Mouse (Mus musculus): ENCODE measurements at regions not wholly inside any gene's neighbourhood (a gene's known extent, or its start where the extent isn't known, plus 50 kb on each side); places are given as distances from the start of the nearest gene placed in this dataset.

DNA sequence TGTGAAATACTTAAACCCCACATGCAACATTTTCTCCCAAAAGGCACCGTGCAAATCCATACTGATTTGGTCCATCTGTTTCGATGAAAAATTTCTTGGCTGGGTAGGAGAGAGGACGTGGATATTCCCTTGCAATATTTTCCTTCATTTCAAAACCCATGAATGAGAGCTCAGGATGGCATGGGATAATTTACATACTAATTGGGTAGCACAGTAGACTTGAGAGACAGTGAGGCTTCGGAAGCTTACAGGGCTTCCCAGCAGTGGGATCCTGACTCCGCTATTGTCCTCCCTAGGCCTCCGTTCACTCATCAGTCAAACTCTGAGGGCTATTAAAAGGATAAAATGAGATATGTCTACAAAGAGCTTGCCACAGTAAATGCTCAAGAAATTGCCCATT is 59.8 kb downstream of the Sox3 start:
- DNase-seq (ENCODE audit: extremely low read depth, low read depth, low spot score): no peak
- no peak for TF ChIP-seq POLR2A (IDR thresholded peaks at IDR 0.05; ENCODE audit: extremely low read depth, insufficient read depth, low read length)
- TF ChIP-seq CTCF (IDR thresholded peaks at IDR 0.05; ENCODE audit: low read depth, low read length): no peak
- 92% methylated on average over 6 of the region's 6 CpGs for WGBS

DNA sequence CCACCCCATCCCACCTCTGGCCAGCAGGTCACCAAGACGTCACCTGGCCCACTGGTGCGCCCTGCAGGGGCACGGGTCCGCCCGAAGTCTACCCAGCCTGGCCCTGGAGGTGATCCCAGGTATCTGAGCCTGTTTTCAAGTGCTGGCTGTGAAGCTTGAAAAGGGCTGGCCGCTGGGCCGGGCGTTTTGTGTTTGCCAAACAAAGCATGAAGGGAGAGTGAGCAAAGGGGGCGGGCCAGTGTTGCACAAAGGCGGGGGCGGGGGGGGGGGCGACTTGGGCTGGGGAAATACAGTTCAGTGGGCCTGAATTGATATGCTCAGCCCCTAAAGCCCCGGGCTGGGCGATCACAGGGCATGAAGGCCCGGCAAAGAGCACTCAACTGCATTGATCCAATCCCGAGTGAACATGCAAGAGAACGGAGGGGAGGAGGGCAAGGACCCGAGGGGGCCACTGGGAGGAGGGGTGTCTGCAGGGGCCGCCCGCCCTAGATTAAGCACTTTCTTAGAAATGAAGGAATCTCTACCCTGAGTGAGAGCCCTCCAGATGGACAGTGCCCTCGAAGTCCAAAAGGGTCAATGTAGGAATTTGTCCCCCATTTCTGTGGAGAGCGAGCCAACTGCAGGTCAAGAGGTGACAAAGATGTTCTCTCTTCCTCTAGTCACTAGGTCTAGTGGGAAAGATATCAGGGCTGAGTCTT is 61.8 kb downstream of the Sox3 start:
- TF ChIP-seq CTCF (IDR thresholded peaks at IDR 0.05; ENCODE audit: low read depth, low read length): no peak
- no peak for TF ChIP-seq POLR2A (IDR thresholded peaks at IDR 0.05; ENCODE audit: extremely low read depth, insufficient read depth, low read length)
- Histone ChIP-seq H3K4me3 (ENCODE audit: insufficient read depth, low read depth, low read length) (no peak overlapping the region), H3K27me3 (ENCODE audit: control insufficient read depth, insufficient read depth, low read length) (no peaks in the 10 kb centered on the region), H3K27ac (replicated peaks; ENCODE audit: insufficient read depth, low read depth, low read length) (no peak overlapping the region), H3K36me3 (ENCODE audit: control insufficient read depth, insufficient read depth, low read length) (no peaks in the 10 kb centered on the region), H3K4me1 (ENCODE audit: control insufficient read depth, insufficient read depth, low read length) (no peaks in the 10 kb centered on the region), H3K79me2 (ENCODE audit: control insufficient read depth, insufficient read depth, low read length) (no peaks in the 10 kb centered on the region), H3K9ac (ENCODE audit: low read depth, low read length) (no peak overlapping the region)
- DNase-seq (ENCODE audit: extremely low read depth, low read depth, low spot score): peak; percentile 38
- WGBS: 17% methylated on average over 18 of the region's 22 CpGs

More for the DNA sequence above, 59.8 kb downstream of the Sox3 start:
- Histone ChIP-seq H3K4me3 (ENCODE audit: insufficient read depth, low read depth, low read length) (no peak overlapping the region), H3K27me3 (ENCODE audit: control insufficient read depth, insufficient read depth, low read length) (no peaks in the 10 kb centered on the region), H3K27ac (replicated peaks; ENCODE audit: insufficient read depth, low read depth, low read length) (no peak overlapping the region), H3K4me1 (ENCODE audit: control insufficient read depth, insufficient read depth, low read length) (no peaks in the 10 kb centered on the region), H3K36me3 (ENCODE audit: control insufficient read depth, insufficient read depth, low read length) (no peaks in the 10 kb centered on the region), H3K9ac (ENCODE audit: low read depth, low read length) (no peak overlapping the region), H3K79me2 (ENCODE audit: control insufficient read depth, insufficient read depth, low read length) (no peaks in the 10 kb centered on the region)

DNA sequence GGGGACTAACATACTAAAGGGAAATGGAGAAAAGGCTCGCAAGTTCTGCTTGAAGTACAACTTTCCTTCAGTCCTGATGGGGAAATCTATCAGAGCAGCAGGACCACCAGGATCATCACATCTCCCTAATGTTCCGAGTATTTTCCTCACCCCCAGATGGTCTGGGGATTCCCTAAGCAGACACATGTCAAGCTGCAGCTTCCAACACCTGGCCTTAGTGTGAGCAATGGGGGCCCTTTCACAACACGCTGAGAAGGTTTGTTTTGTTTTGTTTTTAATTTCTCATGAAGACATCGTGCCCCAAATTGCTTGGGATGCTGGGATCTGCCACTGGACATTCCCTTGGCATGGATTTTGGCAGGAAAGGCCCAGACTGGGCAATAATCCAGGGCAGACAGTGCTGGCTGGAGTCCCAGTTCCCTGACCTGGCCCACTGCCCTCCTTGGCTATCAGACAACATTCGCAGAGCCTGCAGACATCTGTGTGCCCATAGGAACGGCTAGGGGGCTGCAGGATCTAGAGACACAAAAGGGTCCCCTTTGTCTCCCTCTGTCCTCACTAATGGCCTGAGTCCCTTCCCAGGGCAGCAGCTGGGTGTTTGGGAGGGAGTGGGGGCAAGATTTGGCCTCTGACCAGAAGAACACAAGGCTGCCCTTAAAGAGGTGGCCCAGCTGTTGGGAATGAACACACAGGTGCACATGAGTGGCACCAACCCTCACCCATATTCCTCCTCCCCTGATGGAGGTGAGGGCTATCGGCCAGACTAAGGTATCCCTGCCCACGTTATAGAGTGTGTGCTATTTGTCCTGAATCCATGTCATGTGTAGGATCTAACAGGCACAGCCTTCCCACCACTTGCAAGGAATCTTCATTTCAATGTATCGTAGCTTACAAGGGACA is 67.8 kb downstream of the Sox3 start:
- Histone ChIP-seq H3K36me3 (ENCODE audit: control insufficient read depth, insufficient read depth, low read length) (no peaks in the 10 kb centered on the region), H3K9ac (ENCODE audit: low read depth, low read length) (no peak overlapping the region), H3K27me3 (ENCODE audit: control insufficient read depth, insufficient read depth, low read length) (no peaks in the 10 kb centered on the region), H3K4me1 (ENCODE audit: control insufficient read depth, insufficient read depth, low read length) (peaks cover 2% of the 10 kb centered on the region), H3K79me2 (ENCODE audit: control insufficient read depth, insufficient read depth, low read length) (no peaks in the 10 kb centered on the region), H3K4me3 (ENCODE audit: insufficient read depth, low read depth, low read length) (no peak overlapping the region), H3K27ac (replicated peaks; ENCODE audit: insufficient read depth, low read depth, low read length) (no peak overlapping the region)
- WGBS: 34% methylated on average over 9 of the region's 9 CpGs
- TF ChIP-seq POLR2A (IDR thresholded peaks at IDR 0.05; ENCODE audit: extremely low read depth, insufficient read depth, low read length) (no peak), CTCF (IDR thresholded peaks at IDR 0.05; ENCODE audit: low read depth, low read length) (no peak)
- peak; percentile 49 for DNase-seq (ENCODE audit: extremely low read depth, low read depth, low spot score)

- H3K4me1 ChIP-seq (ENCODE audit: control insufficient read depth, insufficient read depth, low read length): no peaks in the 10 kb centered on the region
- no peaks in the 10 kb centered on the region for H3K79me2 ChIP-seq (ENCODE audit: control insufficient read depth, insufficient read depth, low read length)
- no peak overlapping the region for H3K9ac ChIP-seq (ENCODE audit: low read depth, low read length)
- WGBS: 47% methylated on average over 5 of the region's 5 CpGs
- H3K4me3 ChIP-seq (ENCODE audit: insufficient read depth, low read depth, low read length): no peak overlapping the region
- DNase-seq (ENCODE audit: extremely low read depth, low read depth, low spot score): peak; percentile 20
- TF ChIP-seq CTCF (IDR thresholded peaks at IDR 0.05; ENCODE audit: low read depth, low read length) (no peak), POLR2A (IDR thresholded peaks at IDR 0.05; ENCODE audit: extremely low read depth, insufficient read depth, low read length) (no peak)
- no peak overlapping the region for H3K27ac ChIP-seq (replicated peaks; ENCODE audit: insufficient read depth, low read depth, low read length)
- H3K36me3 ChIP-seq (ENCODE audit: control insufficient read depth, insufficient read depth, low read length): no peaks in the 10 kb centered on the region
- no peaks in the 10 kb centered on the region for H3K27me3 ChIP-seq (ENCODE audit: control insufficient read depth, insufficient read depth, low read length)
These were observed 94.7 kb downstream of the Sox3 start for GRCm38 (mm10) chrX:60798567-60798966.

DNA sequence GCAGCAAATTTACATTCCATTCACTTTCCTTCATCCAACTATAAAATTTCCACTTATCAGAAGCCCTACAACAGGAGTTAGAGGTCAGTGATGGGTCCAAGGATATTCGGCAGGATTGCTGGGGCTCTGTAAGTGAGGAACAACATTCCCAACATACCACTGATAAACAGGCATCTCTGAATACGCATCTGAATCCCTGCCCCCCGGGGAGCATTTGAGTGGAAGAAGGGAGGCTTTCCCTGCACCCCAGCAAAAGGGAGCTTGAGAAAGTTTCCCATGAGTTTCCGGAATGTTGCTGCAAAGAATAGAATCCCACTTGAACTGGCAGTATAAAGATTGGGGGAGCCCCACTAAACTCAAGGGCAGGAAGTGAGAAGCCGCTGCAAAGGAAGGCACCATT is 112.5 kb downstream of the Sox3 start:
- Histone ChIP-seq H3K36me3 (ENCODE audit: control insufficient read depth, insufficient read depth, low read length) (no peaks in the 10 kb centered on the region), H3K4me3 (ENCODE audit: insufficient read depth, low read depth, low read length) (no peak overlapping the region), H3K27me3 (ENCODE audit: control insufficient read depth, insufficient read depth, low read length) (no peaks in the 10 kb centered on the region), H3K4me1 (ENCODE audit: control insufficient read depth, insufficient read depth, low read length) (no peaks in the 10 kb centered on the region), H3K9ac (ENCODE audit: low read depth, low read length) (no peak overlapping the region), H3K27ac (replicated peaks; ENCODE audit: insufficient read depth, low read depth, low read length) (no peak overlapping the region), H3K79me2 (ENCODE audit: control insufficient read depth, insufficient read depth, low read length) (no peaks in the 10 kb centered on the region)
- 32% methylated on average over 5 of the region's 5 CpGs for WGBS
- TF ChIP-seq POLR2A (IDR thresholded peaks at IDR 0.05; ENCODE audit: extremely low read depth, insufficient read depth, low read length) (no peak), CTCF (IDR thresholded peaks at IDR 0.05; ENCODE audit: low read depth, low read length) (no peak)
- no peak for DNase-seq (ENCODE audit: extremely low read depth, low read depth, low spot score)

All from liver, adult 2 months (tissue).